9 mouse cellular contexts compared by ENCODE assay signal in the genomic region with DNA sequence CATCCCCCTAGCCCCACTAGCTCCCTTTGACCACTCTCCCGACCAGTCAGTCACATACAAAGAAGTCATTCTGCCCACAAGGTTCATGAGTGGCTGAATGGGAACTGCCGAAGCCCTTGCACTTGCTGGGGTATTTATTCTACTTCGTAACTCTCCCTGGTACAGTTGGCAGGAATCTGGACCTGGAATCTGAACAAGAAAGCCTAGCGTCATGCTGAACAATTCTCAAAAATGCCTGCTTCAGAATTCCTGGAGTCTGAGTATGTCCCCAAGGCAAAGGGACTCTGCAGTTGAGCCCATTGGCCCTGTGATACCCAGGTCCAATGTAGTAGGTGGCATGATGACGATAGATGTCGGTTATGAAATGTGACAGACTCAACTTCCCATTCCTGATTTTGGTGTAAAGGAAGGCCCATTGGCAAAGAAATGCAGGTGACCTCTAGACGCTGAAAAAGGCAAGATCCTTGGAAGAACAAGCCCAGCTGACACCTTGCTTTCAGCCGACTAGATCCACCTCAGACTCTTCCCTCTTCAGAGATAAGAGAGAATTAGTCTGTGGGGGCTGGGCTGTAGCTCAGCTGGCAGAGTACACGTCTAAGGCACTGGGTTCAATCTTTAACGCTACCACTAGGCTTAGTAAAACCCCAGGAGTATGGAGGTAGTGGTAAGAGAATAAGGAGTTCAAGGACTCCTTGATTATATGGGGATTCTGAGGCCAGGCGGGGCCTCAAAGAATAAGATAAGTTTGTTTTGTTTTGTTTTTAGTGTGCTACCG. TPM values are rescaled to one million over a fixed set of nuclear protein-coding genes. Genes with fewer than 3 reads are reported as not detected.
DNase-seq lines count a peak whose midpoint lies in the region; ATAC-seq and TF ChIP-seq lines count a peak whose summit lies in the region.
"Had no signal": no experiment of that assay in that cellular context is flagged by ENCODE, and none has a peak within 500 bp of the region (broad histone marks: within the 10 kb centered on the region; RNA-seq: fewer than 3 reads in every experiment).

No protein-coding gene starts in this region.

- peak overlapping the region; percentile 99 for H3K4me3 ChIP-seq in hindbrain, embryonic 14.5 days (replicated peaks; ENCODE audit: low read length)
- no peak overlapping the region for H3K4me3 ChIP-seq in hindbrain, embryonic 16.5 days (ENCODE audit: low read length)
- H3K4me3 ChIP-seq in forebrain, embryonic 16.5 days (replicated peaks; ENCODE audit: low read length), result peak overlapping the region; percentile 85; the same call in 1 of the 2 replicates
- H3K4me3 ChIP-seq in thymus, adult 2 months (ENCODE audit: control insufficient read depth, insufficient read depth, low read length), result no peak overlapping the region

- peaks cover 14% of the 10 kb centered on the region for H3K4me1 ChIP-seq in hindbrain, embryonic 14.5 days (replicated peaks; ENCODE audit: control insufficient read depth, insufficient read depth, low read length)
- H3K4me1 ChIP-seq in hindbrain, embryonic 16.5 days (ENCODE audit: control insufficient read depth, insufficient read depth, low read depth, low read length), result peaks cover 16% of the 10 kb centered on the region
- H3K4me1 ChIP-seq in forebrain, embryonic 16.5 days (replicated peaks; ENCODE audit: control insufficient read depth, insufficient read depth, low read length), result peaks cover 13% of the 10 kb centered on the region
- peaks cover 27% of the 10 kb centered on the region for H3K4me1 ChIP-seq in thymus, adult 2 months (replicated peaks; ENCODE audit: control insufficient read depth, insufficient read depth, low read length)

- H3K27ac ChIP-seq in hindbrain, embryonic 14.5 days, result no peak overlapping the region
- H3K27ac ChIP-seq in hindbrain, embryonic 16.5 days (ENCODE audit: low read depth, low read length), result no peak overlapping the region
- no peak overlapping the region for H3K27ac ChIP-seq in forebrain, embryonic 16.5 days (ENCODE audit: low read length)
- H3K27ac ChIP-seq in thymus, adult 2 months (ENCODE audit: control insufficient read depth, insufficient read depth, low read length), result no peak overlapping the region

- no peak overlapping the region for H3K9ac ChIP-seq in hindbrain, embryonic 14.5 days
- no peak overlapping the region for H3K9ac ChIP-seq in hindbrain, embryonic 16.5 days (ENCODE audit: low read depth, low read length)
- H3K9ac ChIP-seq in forebrain, embryonic 16.5 days (replicated peaks; ENCODE audit: low read depth, low read length), result no peak overlapping the region

- DNase-seq in hindbrain, embryonic 14.5 days (ENCODE audit: low spot score), result no peak
- DNase-seq in R1 (ENCODE audit: low read depth, low spot score), result peak; percentile 46
- peak; percentile 24 for DNase-seq in lung, postnatal 25 days (ENCODE audit: low spot score)
- DNase-seq in thymus, adult 2 months, result no peak
- no peak for DNase-seq in left cerebral cortex, postnatal 36 days (ENCODE audit: low spot score in 2 of 2)

- H3K9me3 ChIP-seq in hindbrain, embryonic 14.5 days (ENCODE audit: control insufficient read depth, low read length), result no peaks in the 10 kb centered on the region
- no peaks in the 10 kb centered on the region for H3K9me3 ChIP-seq in hindbrain, embryonic 16.5 days (ENCODE audit: control insufficient read depth, low read length)
- H3K9me3 ChIP-seq in forebrain, embryonic 16.5 days (ENCODE audit: control insufficient read depth, low read length), result no peaks in the 10 kb centered on the region
- H3K9me3 ChIP-seq: midbrain, embryonic 12.5 days had no signal

- no peak for TF ChIP-seq POLR2A in thymus, adult 2 months (IDR thresholded peaks at IDR 0.05; ENCODE audit: control insufficient read depth, extremely low read depth, insufficient read depth, low read length, poor library complexity)

- intact Hi-C loops in left cerebral cortex, postnatal 36 days (cut with DNase I), result loop anchor here (1.0 to 5.0 kb wide), 2 partner anchors 37 to 535 kb away; no protein-coding TSS in a partner anchor

- no peaks in the 10 kb centered on the region for H3K36me3 ChIP-seq in hindbrain, embryonic 14.5 days (replicated peaks; ENCODE audit: control insufficient read depth, insufficient read depth)
- H3K36me3 ChIP-seq in hindbrain, embryonic 16.5 days (ENCODE audit: control insufficient read depth, insufficient read depth, low read length), result no peaks in the 10 kb centered on the region
- H3K36me3 ChIP-seq in forebrain, embryonic 16.5 days (ENCODE audit: control insufficient read depth, insufficient read depth), result no peaks in the 10 kb centered on the region
- 0 out of 2 replicates have a peak, but pooled peaks cover 4% of the 10 kb centered on the region for H3K36me3 ChIP-seq in thymus, adult 2 months (ENCODE audit: control insufficient read depth, insufficient read depth, low read length)

- ATAC-seq in hindbrain, embryonic 14.5 days (ENCODE audit: low FRiP score), result no peak
- ATAC-seq in hindbrain, embryonic 16.5 days, result no peak
- 0 out of 2 replicates have a peak, but pooled peaks have one; percentile 16 for ATAC-seq in forebrain, embryonic 16.5 days
- ATAC-seq in megakaryocyte, adult 5-6 weeks (ENCODE audit: poor library complexity, severe bottlenecking), result no peak

- TF ChIP-seq CTCF in thymus, adult 2 months (IDR thresholded peaks at IDR 0.05; ENCODE audit: borderline replicate concordance, control insufficient read depth, extremely low read depth, insufficient read depth, low read length, poor library complexity), result no peak

- H3K27me3 ChIP-seq in hindbrain, embryonic 14.5 days (ENCODE audit: control insufficient read depth, insufficient read depth, low read length), result no peaks in the 10 kb centered on the region
- H3K27me3 ChIP-seq in hindbrain, embryonic 16.5 days (replicated peaks; ENCODE audit: control insufficient read depth, insufficient read depth, low read length), result no peaks in the 10 kb centered on the region
- no peaks in the 10 kb centered on the region for H3K27me3 ChIP-seq in forebrain, embryonic 16.5 days (replicated peaks; ENCODE audit: control insufficient read depth, insufficient read depth, low read length)
- H3K27me3 ChIP-seq in thymus, adult 2 months (ENCODE audit: control insufficient read depth, insufficient read depth, low read length), result no peaks in the 10 kb centered on the region
- H3K27me3 ChIP-seq: midbrain, embryonic 12.5 days had no signal

- WGBS in hindbrain, embryonic 14.5 days, result 82% methylated on average over 12 of the region's 12 CpGs
- 79% methylated on average over 12 of the region's 12 CpGs for WGBS in hindbrain, embryonic 16.5 days
- WGBS in forebrain, embryonic 16.5 days, result 72% methylated on average over 12 of the region's 12 CpGs
- 80% methylated on average over 12 of the region's 12 CpGs for WGBS in thymus, adult 2 months

- peak overlapping the region; percentile 43 for H3K4me2 ChIP-seq in hindbrain, embryonic 14.5 days (replicated peaks)
- H3K4me2 ChIP-seq in hindbrain, embryonic 16.5 days (ENCODE audit: low read length), result no peak overlapping the region; the same call in 1 of the 2 replicates
- no peak overlapping the region for H3K4me2 ChIP-seq in forebrain, embryonic 16.5 days (ENCODE audit: low read length)

RNA-seq across cellular contexts. Expression of gene Atmin, which starts 0.7 kb away (rescaled TPM):
- polyA plus RNA-seq in hindbrain, embryonic 14.5 days (2014; fragmentation: Nextera tagmentation; extraction: Ambion mirVana), result 26.2 and 28.3 TPM in 2 replicates
- 17.9 and 22.4 TPM in 2 replicates for polyA plus RNA-seq in hindbrain, embryonic 16.5 days (2015; fragmentation: Nextera tagmentation; extraction: Ambion mirVana)
- polyA plus RNA-seq in forebrain, embryonic 16.5 days (2015; fragmentation: Nextera tagmentation; extraction: Ambion mirVana), result 17.6 and 19.1 TPM in 2 replicates
- polyA plus RNA-seq in thymus, adult 2 months (2012; rRNA removed), result 20.8 and 28.0 TPM in 2 replicates
- 10 to 100 TPM; 63.3 to 66.0 TPM for total RNA-seq in left cerebral cortex, postnatal 36 days (2021)
- 12.3 and 14.5 TPM in 2 replicates for total RNA-seq in megakaryocyte, adult 5-6 weeks (2015)
- 8.6 and 11.3 TPM in 2 replicates for total RNA-seq in megakaryocyte, adult 5-6 weeks (2017)

RNA-seq across cellular contexts. Expression of gene Cenpn, which starts 20.9 kb away (rescaled TPM):
- polyA plus RNA-seq in hindbrain, embryonic 14.5 days (2014; fragmentation: Nextera tagmentation; extraction: Ambion mirVana), result 8.6 and 9.7 TPM in 2 replicates
- polyA plus RNA-seq in hindbrain, embryonic 16.5 days (2015; fragmentation: Nextera tagmentation; extraction: Ambion mirVana), result 9.5 and 10.4 TPM in 2 replicates
- 13.5 and 15.2 TPM in 2 replicates for polyA plus RNA-seq in forebrain, embryonic 16.5 days (2015; fragmentation: Nextera tagmentation; extraction: Ambion mirVana)
- polyA plus RNA-seq in thymus, adult 2 months (2012; rRNA removed), result 20.5 and 22.7 TPM in 2 replicates
- total RNA-seq in left cerebral cortex, postnatal 36 days (2021), result 1 to 10 TPM; 1.1 to 1.5 TPM
- total RNA-seq in megakaryocyte, adult 5-6 weeks (2015), result 26.9 and 35.6 TPM in 2 replicates
- total RNA-seq in megakaryocyte, adult 5-6 weeks (2017), result 35.7 and 36.8 TPM in 2 replicates

RNA-seq across cellular contexts. Expression of gene Cmc2, which starts 21.2 kb away (rescaled TPM):
- 36.0 and 36.3 TPM in 2 replicates for polyA plus RNA-seq in hindbrain, embryonic 14.5 days (2014; fragmentation: Nextera tagmentation; extraction: Ambion mirVana)
- polyA plus RNA-seq in hindbrain, embryonic 16.5 days (2015; fragmentation: Nextera tagmentation; extraction: Ambion mirVana), result 32.0 and 37.2 TPM in 2 replicates
- polyA plus RNA-seq in forebrain, embryonic 16.5 days (2015; fragmentation: Nextera tagmentation; extraction: Ambion mirVana), result 28.6 and 30.8 TPM in 2 replicates
- 16.2 and 18.9 TPM in 2 replicates for polyA plus RNA-seq in thymus, adult 2 months (2012; rRNA removed)
- total RNA-seq in left cerebral cortex, postnatal 36 days (2021), result 10 to 100 TPM; 19.6 to 20.8 TPM
- 43.3 and 49.2 TPM in 2 replicates for total RNA-seq in megakaryocyte, adult 5-6 weeks (2015)
- 51.7 and 66.0 TPM in 2 replicates for total RNA-seq in megakaryocyte, adult 5-6 weeks (2017)

RNA-seq across cellular contexts. Expression of gene 1700030J22Rik, which starts 36.3 kb away (rescaled TPM):
- 5.5 and 6.1 TPM in 2 replicates for polyA plus RNA-seq in hindbrain, embryonic 14.5 days (2014; fragmentation: Nextera tagmentation; extraction: Ambion mirVana)
- 7.8 and 8.0 TPM in 2 replicates for polyA plus RNA-seq in hindbrain, embryonic 16.5 days (2015; fragmentation: Nextera tagmentation; extraction: Ambion mirVana)
- 6.1 and 6.8 TPM in 2 replicates for polyA plus RNA-seq in forebrain, embryonic 16.5 days (2015; fragmentation: Nextera tagmentation; extraction: Ambion mirVana)
- polyA plus RNA-seq in thymus, adult 2 months (2012; rRNA removed), result 0.53 and 0.55 TPM in 2 replicates
- 10 to 100 TPM; 13.5 TPM for total RNA-seq in left cerebral cortex, postnatal 36 days (2021)
- 0.40 and 0.43 TPM in 2 replicates for total RNA-seq in megakaryocyte, adult 5-6 weeks (2015)
- total RNA-seq in megakaryocyte, adult 5-6 weeks (2017), result 0.29 and 0.37 TPM in 2 replicates

RNA-seq across cellular contexts. Expression of gene Gcsh, which starts 50.9 kb away (rescaled TPM):
- 105 and 108 TPM in 2 replicates for polyA plus RNA-seq in hindbrain, embryonic 14.5 days (2014; fragmentation: Nextera tagmentation; extraction: Ambion mirVana)
- 105 and 119 TPM in 2 replicates for polyA plus RNA-seq in hindbrain, embryonic 16.5 days (2015; fragmentation: Nextera tagmentation; extraction: Ambion mirVana)
- 75.4 and 81.4 TPM in 2 replicates for polyA plus RNA-seq in forebrain, embryonic 16.5 days (2015; fragmentation: Nextera tagmentation; extraction: Ambion mirVana)
- 14.7 and 16.0 TPM in 2 replicates for polyA plus RNA-seq in thymus, adult 2 months (2012; rRNA removed)
- 10 to 100 TPM; 33.2 to 43.7 TPM for total RNA-seq in left cerebral cortex, postnatal 36 days (2021)
- total RNA-seq in megakaryocyte, adult 5-6 weeks (2015), result 12.6 and 15.5 TPM in 2 replicates
- 12.6 and 25.3 TPM in 2 replicates for total RNA-seq in megakaryocyte, adult 5-6 weeks (2017)

Comparison
In these comparisons a context has a peak if more than half of its experiments do, and no peak if none do; other contexts are left out.
1. H3K4me3 ChIP-seq: peak in hindbrain, embryonic 14.5 days (single experiment) and forebrain, embryonic 16.5 days (single experiment); none in hindbrain, embryonic 16.5 days (single experiment) and thymus, adult 2 months (single experiment).
2. DNase-seq: peak in R1 (single experiment) and lung, postnatal 25 days (single experiment); none in hindbrain, embryonic 14.5 days (single experiment), thymus, adult 2 months (single experiment) and left cerebral cortex, postnatal 36 days (0 of 2).